Mouse (Mus musculus) frontal cortex, postnatal 36 days (tissue): ENCODE results near the gene Spata6.

Source experiments
- DNase-seq, 2 experiments: peaks; one replicate each; pipeline ENCODE4 v3.0.0; 2022; ENCODE audit warnings: low spot score in 2 of 2

Spata6 gene

GRCm38 (mm10) chr4:111719776-111720661 is at the start of gene Spata6:
Spata6 (plus strand) TSS chr4:111719984.
- peak; percentile 26 to 39 for DNase-seq

- no peak for DNase-seq
Observed at GRCm38 (mm10) chr4:111670566-111671421, 49.0 kb upstream of the Spata6 start.

- DNase-seq, result no peak
Observed at GRCm38 (mm10) chr4:111671440-111671839, 48.3 kb upstream of the Spata6 start.

GRCm38 (mm10) chr4:111673904-111674303 is 45.9 kb upstream of the Spata6 start:
- DNase-seq, result no peak

GRCm38 (mm10) chr4:111681926-111682325 is 37.9 kb upstream of the Spata6 start:
- no peak for DNase-seq

- DNase-seq, result no peak
Observed at GRCm38 (mm10) chr4:111682793-111683192, 37.0 kb upstream of the Spata6 start.

GRCm38 (mm10) chr4:111683843-111684242 is 35.9 kb upstream of the Spata6 start:
- DNase-seq, result no peak

- DNase-seq, result no peak
Observed at GRCm38 (mm10) chr4:111685951-111686350, 33.8 kb upstream of the Spata6 start.

GRCm38 (mm10) chr4:111686951-111687350 is 32.8 kb upstream of the Spata6 start:
- DNase-seq, result peak; percentile 15 to 45

- DNase-seq, result peak; percentile 83 to 88
Observed at GRCm38 (mm10) chr4:111687613-111688012, 32.2 kb upstream of the Spata6 start.

GRCm38 (mm10) chr4:111691057-111691543 is 28.7 kb upstream of the Spata6 start:
- DNase-seq, result no peak

- DNase-seq, result no peak
Observed at GRCm38 (mm10) chr4:111701381-111701780, 18.4 kb upstream of the Spata6 start.

GRCm38 (mm10) chr4:111704126-111704525 is 15.7 kb upstream of the Spata6 start:
- DNase-seq, result no peak

GRCm38 (mm10) chr4:111704975-111705374 is 14.8 kb upstream of the Spata6 start:
- no peak for DNase-seq

- no peak for DNase-seq
Observed at GRCm38 (mm10) chr4:111719296-111719695, 488 bp upstream of the Spata6 start.

- no peak for DNase-seq
Observed at GRCm38 (mm10) chr4:111720662-111721003, 849 bp downstream of the Spata6 start.

GRCm38 (mm10) chr4:111721121-111721840 is 1.5 kb downstream of the Spata6 start:
- no peak for DNase-seq

- DNase-seq, result no peak
Observed at GRCm38 (mm10) chr4:111737551-111737950, 17.8 kb downstream of the Spata6 start.

- no peak for DNase-seq
Observed at GRCm38 (mm10) chr4:111780533-111780932, 60.7 kb downstream of the Spata6 start.

GRCm38 (mm10) chr4:111799892-111800291 is 80.1 kb downstream of the Spata6 start:
- DNase-seq, result no peak

- no peak for DNase-seq
Observed at GRCm38 (mm10) chr4:111803164-111803563, 83.4 kb downstream of the Spata6 start.

- no peak for DNase-seq
Observed at GRCm38 (mm10) chr4:111817478-111817877, 97.7 kb downstream of the Spata6 start.
